Mouse (Mus musculus) regulatory T cell (primary cell): ENCODE measurements around the gene Pcbd1.
"Not testable (repeated sequence)": the region's sequence is repeated elsewhere in the genome, so short reads cannot be mapped to it uniquely, and the experiment has no call there.

Experiments
- in situ Hi-C: fragments of 300-600 bp; cut with MboI, MseI; formaldehyde crosslinking; loops from one replicate; pipeline ENCODE4 v1.15.1; 2025; ENCODE audit warnings: high pct_unique_total_duplicates

Gene Pcbd1

GRCm38 (mm10) chr10:61091866-61092265 is 2.7 kb downstream of the Pcbd1 start:
- in situ Hi-C loops: no loop called here

DNA sequence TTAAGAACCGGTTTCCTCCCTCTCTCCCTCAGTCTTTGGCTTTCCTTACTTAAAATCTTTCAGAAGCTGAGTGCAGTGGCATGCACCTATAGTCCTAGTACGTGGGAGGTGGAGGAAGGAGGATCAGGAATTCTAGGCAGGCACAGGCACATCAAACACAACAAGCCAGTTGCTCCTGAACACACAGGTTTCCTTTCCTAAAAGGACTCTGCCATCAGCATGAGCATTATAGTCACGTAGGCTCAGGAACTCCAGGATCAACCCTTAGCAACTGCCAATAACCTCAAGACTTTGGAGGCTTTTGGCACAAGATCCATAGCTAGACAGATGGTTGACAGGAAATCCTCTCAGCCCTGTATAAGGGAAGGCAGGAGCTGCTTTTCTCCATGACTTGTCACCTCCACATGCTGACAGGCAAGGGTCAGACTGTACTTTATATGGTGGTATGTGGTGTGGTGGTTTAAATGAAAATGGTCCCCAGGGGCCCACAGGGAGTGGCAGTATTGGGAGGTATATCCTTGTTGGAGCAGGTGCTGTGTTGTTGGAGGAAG is 14.5 kb downstream of the Pcbd1 start:
- in situ Hi-C loops: no loop called here

DNA sequence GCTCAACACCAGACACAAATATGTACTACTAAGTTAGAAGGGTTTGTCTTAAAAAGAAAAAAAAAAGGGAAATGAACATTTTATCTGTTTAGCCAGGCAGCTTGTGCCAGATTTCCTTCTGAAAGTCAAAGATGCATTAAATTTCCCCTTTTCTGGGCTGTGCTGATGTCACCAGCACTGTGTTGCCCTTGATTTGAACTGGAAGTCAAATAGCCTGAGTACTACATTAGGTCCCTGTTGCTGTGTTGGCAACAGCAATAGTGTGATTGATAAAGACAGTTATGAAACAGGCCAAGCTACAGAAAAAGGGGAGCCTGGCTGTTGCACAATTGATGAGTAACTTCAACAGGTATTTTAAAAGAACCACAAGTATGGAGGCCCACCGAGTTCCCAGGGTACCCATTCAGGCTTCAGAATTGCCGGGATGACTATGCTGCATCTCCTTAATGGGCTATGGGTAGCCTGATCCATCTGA is 25.2 kb downstream of the Pcbd1 start:
- in situ Hi-C loops: no loop called here

- in situ Hi-C loops: not testable (repeated sequence)
Measured at GRCm38 (mm10) chr10:61121732-61122131, 32.6 kb downstream of the Pcbd1 start.

DNA sequence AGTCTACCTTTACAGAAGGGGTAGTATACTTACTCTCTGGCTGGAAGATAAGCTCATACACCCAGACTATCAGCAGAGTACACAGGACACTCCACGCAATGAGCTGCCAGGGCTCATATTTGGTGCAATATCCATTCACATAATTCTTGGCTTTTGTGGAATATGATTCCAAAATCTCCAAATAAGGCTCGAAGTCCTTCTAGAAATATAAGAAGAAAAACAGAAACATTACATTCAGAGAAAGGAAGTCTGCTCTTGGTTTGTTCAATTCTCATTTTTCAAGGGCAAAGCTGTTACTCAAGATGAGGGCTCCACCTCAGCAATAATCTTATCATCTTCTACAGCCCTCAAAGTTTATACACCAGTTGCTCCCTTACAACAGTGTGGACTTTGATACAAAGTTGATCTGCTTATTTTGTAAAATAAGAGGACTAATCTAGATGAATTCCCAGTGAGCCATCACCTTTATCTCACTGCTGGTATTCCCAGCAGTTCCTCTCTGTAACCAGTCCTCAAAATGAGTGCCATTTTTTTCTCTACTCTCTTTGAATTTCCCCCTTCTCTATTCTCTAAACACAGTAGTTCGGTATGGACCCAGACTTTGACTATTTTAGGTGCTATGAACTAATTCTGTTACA is 34.3 kb downstream of the Pcbd1 start:
- in situ Hi-C loops: no loop called here

- in situ Hi-C loops: no loop called here
Measured at GRCm38 (mm10) chr10:61124462-61124861, 35.3 kb downstream of the Pcbd1 start.

DNA sequence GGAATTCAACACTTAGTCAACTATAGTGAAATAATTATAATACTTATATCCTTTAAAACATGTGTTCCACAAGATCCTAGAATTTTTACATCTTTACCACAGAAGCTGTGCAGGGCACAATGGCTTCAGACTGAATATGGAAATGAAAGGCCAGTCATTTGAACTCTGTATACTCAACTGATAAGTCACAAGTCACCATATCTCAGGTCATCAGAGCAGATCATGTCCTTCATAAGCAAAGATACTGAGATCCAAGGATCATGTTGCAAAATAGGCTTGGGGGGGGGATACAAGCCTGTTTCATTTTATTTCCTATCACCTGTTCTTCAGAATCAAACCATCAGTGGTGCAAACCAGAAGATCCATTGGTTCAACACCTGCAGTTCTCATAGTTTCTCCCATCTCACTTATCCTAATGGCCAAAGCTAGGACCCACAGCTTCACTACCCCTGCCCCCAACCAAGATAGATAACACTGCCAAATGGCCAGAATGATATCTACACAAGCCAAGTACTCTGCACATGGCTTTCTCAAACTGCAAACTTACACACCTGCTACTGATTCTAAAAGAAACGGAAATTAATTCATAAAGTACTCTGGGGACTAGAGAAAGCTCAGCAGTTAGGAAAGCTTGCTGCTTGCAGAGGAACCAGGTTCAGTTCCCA is 39.7 kb downstream of the Pcbd1 start:
- in situ Hi-C loops: no loop called here

DNA sequence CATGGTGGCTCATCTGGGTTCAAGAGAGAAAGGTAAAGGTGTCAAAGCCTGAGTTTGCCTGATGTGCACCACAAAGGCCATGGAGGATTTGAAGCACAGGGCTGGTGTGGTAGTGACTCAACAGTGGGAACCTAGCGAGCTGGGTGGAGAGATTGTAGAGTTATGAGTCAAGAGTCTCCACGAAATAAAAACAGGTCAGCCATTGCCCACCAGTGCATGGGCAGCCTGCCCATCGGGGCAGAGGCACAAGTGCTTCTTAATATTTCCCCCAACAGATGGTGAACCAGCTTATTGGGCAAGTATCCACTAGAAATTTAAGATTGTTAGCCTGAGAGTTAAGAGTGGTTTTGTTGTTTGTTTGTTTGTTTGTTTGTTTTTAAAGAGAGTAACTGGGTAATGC is 41.8 kb downstream of the Pcbd1 start:
- in situ Hi-C loops: no loop called here

DNA sequence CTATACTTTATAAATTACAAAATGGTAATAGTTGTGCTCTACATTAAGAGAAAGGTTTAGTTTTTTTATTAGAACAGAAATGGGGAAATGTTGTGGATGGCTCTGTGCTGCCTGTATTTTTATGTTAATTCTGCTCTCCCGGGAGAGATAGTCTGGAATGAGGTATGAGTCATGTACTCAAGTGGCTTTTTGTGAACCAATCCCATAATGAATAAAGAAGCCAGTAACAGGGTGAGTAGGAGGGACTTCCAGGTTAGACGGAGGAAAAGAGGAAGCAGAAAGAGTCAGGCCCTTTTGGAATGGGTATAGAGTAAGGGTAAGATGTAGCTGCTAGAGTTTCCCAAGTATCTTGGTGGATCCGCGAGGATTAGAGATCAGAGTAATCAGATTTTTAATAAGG is 44.9 kb downstream of the Pcbd1 start:
- in situ Hi-C loops: no loop called here

DNA sequence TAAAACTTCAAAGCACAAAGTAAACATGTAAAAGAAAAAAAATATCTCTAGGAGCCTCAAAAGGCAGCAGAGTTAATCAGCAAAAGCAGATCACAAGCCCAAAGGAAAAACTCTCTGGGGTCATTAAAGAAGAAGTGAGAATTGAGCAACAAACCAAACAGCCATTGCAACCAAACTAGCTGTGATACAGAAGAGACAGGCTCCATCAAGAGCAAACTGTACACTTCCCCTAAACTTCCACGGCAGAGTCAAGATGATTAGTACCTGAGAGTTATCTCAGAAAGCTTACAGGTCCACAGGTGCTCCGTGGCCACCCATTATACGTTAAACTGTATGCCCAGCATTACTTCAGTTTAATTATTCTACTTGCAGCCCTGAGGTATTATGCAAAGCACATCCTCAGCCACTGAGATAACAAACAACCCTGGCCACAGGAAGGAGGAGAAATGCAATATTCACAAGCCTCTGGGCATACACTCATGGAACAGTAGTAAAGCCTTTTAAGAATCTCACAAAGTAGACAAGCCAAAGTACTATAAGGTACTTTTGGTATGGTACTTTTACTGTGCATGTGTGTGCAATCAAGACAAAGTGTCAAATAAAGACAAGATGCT is 46.2 kb downstream of the Pcbd1 start:
- in situ Hi-C loops: no loop called here

DNA sequence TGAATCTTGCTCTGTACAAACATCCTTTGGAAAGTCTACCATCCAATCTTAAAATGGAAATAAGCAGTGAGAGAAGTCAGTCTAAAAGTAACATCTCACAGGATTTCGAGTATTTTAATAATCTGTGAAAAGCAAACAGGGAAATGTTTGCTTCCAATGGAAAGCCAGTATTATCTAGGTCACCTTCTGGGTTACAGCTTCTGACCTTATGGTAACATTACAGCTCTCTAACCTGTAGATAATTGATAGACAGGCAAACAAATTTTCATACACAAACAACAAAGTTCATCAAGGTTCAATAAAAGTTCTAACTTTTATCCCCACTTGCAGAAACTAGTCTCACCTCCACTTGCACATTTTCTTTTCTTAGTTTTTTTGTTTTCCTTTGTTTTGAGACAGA is 48.4 kb downstream of the Pcbd1 start:
- in situ Hi-C loops: no loop called here

DNA sequence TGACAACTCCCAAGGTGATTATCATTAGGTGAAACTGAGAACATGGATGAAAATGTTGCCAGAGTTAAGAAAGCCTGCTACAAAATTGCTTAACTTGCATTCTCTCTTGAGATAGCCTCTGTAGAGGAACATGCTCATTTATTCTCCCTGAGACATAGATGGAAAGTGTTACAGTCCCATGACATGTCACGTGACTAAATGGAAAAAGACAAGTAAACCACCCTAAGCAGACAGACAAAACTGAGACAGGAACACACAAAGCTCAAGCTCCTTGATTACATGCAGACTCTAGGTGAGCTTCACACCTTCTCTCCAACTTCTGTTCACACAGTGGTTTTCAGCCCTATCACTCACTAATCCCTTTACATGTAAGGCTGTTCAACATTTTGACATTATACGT is 54.2 kb downstream of the Pcbd1 start:
- in situ Hi-C loops: no loop called here
